Mouse (Mus musculus) gastrocnemius, adult 18-20 months (tissue): ENCODE data around the gene Nup210l. TPM values are rescaled to one million over a fixed set of nuclear protein-coding genes. Genes with fewer than 3 reads are reported as not detected.

Source experiments
- DNase-seq: peaks from one replicate; pipeline ENCODE4 v3.0.0; 2021; ENCODE audit warnings: low spot score
- microRNA-seq: library from miRNA; unstranded; fragments of <30 nt; microRNA quantifications from one replicate; pipeline ENCODE4 v1.2.0, GENCODE M21; 2021
- total RNA-seq, 2 experiments: library from RNA; stranded (reverse); gene quantifications; 2 replicates each; pipeline ENCODE4 v1.2.3; 2021

Nup210l gene
- total RNA-seq, 2 experiments from 2014 or later, result 0.05 TPM; not detected in 1

- no peak for DNase-seq
Observed at GRCm38 (mm10) chr3:90255784-90256353, 151.9 kb downstream of the Nup210l start.

GRCm38 (mm10) chr3:90256731-90257530 lies 153.0 kb downstream of the Nup210l start:
- no peak for DNase-seq

GRCm38 (mm10) chr3:90258521-90258920 lies 154.6 kb downstream of the Nup210l start:
- no peak for DNase-seq

Small RNA genes within 50 kb of the gene (microRNA-seq; reads per million reads assigned to microRNA genes)
- gene Mir190b, result 26.6 reads per million, percentile 40 among the genes with 10 or more reads in this experiment

Other genes with a start within 250 kb of the Nup210l start
- 1 to 10 TPM; 3.1 to 7.2 TPM for gene Il6ra, start 190.9 kb upstream of the Nup210l start, total RNA-seq
- 1 to 10 TPM; 5.2 to 5.5 TPM for gene Atp8b2, start 140.6 kb upstream of the Nup210l start, total RNA-seq
- 10 to 100 TPM; 47.8 to 58.0 TPM for gene Hax1, start 105.4 kb upstream of the Nup210l start, total RNA-seq
- 10 to 100 TPM; 91.6 to 99.3 TPM for gene 4933434E20Rik, start 52.5 kb upstream of the Nup210l start, total RNA-seq
- gene Ubap2l, start 51.5 kb upstream of the Nup210l start, total RNA-seq, result 10 to 100 TPM; 93.9 to 95.4 TPM
- gene Tpm3, start 31.5 kb upstream of the Nup210l start, total RNA-seq, result 100 to 1,000 TPM; 579 to 626 TPM
- 1,000 to 10,000 TPM; 1,075 to 1,237 TPM for gene Rps27, start 109.5 kb downstream of the Nup210l start, total RNA-seq
- gene Rab13, start 109.6 kb downstream of the Nup210l start, total RNA-seq, result 1 to 10 TPM; 6.1 to 9.6 TPM
- 10 to 100 TPM; 73.7 to 75.0 TPM for gene Jtb, start 127.5 kb downstream of the Nup210l start, total RNA-seq
- not detected for gene Creb3l4, start 139.4 kb downstream of the Nup210l start, total RNA-seq
- gene Slc39a1, start 144.0 kb downstream of the Nup210l start, total RNA-seq, result 10 to 100 TPM; 38.9 to 40.7 TPM
- 10 to 100 TPM; 13.7 to 16.2 TPM for gene Crtc2, start 150.0 kb downstream of the Nup210l start, total RNA-seq
- 10 to 100 TPM; 81.1 to 81.6 TPM for gene Dennd4b, start 161.1 kb downstream of the Nup210l start, total RNA-seq
- gene Gatad2b, start 189.0 kb downstream of the Nup210l start, total RNA-seq, result 10 to 100 TPM; 58.3 to 59.4 TPM